Mouse (Mus musculus) kidney, postnatal 4 days (tissue): ENCODE data around the gene Fam217b.

Source experiments
- DNase-seq, 2 experiments: peaks; one replicate each; pipeline ENCODE4 v3.0.0; 2021; ENCODE audit warnings: mixed read lengths in 2 of 2

The Fam217b gene

DNA sequence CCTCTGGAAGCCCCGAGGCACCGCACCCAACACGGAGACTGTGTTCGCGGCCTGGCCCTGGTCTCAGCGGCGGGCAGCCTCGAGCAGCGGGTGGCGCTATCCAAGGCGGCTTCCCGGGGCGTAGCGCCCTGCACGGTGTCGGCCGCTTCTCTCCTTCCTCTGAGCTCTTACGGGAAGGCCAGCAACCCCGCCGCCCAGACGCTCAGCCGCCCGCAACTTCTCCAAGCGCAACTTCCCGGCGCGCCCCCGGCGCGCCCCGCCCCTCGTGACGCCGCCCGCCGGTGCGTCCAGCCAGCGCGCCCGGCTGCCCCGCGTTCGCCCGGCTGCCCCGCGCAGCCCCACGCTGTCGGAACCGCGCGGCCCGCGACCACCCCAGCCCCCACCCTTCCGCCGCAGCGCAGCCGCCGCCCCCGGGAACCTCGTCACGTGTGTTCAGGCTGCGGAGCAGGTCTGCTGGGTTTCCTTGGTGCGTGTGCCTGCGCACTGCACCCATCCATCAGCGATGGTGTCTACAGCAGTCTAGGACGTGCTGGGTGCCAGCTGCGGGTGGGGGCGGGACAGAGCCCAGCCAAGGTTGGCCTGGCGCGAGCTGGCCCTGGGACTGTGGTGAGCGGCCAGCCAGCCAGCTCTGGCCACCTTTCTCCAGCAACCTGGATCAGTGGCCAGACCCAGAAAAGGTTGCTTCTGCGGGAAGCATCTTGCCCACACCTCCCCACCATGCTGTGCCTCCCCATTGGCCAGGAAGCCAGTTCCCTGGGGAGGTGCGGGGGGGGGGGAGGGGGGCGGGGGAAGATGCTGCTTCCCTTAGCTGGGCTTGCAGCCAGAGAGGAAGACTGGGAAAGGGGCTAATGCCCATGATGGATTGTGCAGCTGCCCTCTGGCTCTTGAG, at the start of gene Fam217b, which contains the start of gene Ppp1r3d:
Fam217b (plus strand) TSS at position 264 of the 889 bp plus-strand sequence.
Ppp1r3d (minus strand) TSS at position 212 of the 889 bp plus-strand sequence.
- peak; percentile 76 to 81 for DNase-seq

- DNase-seq: no peak
Measured at GRCm38 (mm10) chr2:178407053-178407815, 7.1 kb upstream of the Fam217b start, which contains the start of gene Sycp2. TSS of gene Sycp2 (minus strand) at chr2:178407685.

GRCm38 (mm10) chr2:178409024-178409423, 5.3 kb upstream of the Fam217b start:
- DNase-seq: no peak

- no peak for DNase-seq
Measured at GRCm38 (mm10) chr2:178410286-178410685, 4.0 kb upstream of the Fam217b start.

- peak in 1 of 2 experiments; percentile 36 for DNase-seq
Measured at GRCm38 (mm10) chr2:178412598-178412997, 1.7 kb upstream of the Fam217b start.

GRCm38 (mm10) chr2:178413081-178413480, 1.2 kb upstream of the Fam217b start:
- DNase-seq: no peak

DNA sequence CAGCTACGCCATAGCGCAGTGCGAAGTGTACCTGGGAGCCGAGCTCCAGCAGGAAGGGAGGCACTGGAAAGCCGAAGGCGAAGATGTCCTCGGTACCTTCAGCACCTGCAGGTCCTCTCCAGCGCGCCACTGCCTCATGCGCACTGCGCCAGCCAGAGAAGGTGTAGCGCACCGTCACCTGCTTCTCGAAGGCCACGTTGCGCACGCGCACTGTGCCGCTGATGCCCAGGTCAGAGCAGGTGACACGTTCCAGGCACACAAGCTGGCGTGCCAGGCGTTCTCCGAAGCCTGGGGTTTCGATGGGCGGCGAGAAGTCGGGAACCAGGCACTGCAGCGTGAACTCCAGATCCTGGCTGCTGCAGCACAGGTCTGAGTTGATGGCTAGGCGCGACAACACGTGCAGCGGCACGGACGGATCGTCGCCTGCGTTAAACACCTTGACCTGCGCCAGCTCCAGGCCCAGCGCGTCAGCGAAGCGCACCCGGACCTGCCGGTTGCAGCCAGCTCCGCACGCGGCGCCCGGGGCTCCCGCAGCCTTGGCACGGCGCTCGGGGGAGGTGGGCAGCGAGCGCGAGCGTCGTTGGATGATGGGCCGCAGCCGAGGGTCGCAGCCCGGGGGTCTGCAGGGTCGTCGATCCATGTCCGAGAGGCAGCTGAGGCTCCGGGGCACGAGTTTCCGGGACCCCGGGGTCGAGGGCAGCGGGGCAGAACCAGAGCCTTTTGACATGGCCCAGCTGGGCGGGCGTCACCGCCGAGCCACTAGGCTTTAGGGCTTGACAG, 653 bp upstream of the Fam217b start:
- DNase-seq: peak; percentile 41 to 63

DNA sequence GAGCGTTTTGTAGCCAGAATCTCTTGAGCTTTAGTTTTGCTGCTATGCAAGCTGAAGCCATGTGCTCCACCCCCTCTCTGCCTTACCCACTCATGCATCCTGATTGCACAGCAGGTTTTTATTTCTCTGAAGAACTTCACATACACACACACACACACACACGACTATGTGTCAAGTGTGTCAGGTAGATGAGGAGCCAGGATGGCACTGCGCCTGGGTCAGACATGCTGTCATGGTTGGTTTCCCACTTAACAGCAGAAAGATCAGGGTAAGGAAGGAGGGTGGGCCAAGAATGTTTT, 775 bp downstream of the Fam217b start:
- DNase-seq: no peak

DNA sequence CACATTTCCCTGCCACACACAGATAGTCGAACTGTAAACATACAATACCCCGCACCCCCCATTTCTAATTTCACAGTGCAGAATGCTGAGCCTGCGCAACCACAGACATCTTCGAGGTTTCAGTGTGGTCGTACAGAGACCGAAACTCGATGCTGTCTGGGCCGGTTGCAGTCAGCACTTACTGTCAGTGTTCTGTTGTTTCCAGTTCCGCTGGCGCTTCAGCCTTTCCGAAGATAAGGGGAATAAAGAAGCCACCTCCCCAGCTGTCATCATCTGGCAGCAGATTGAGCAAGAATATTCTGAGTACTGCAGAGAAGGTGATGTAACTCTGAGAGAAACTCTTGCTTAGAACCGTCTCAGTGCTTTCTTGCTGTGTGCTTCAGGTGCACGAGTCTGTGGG, 2.1 kb downstream of the Fam217b start:
- no peak for DNase-seq

DNA sequence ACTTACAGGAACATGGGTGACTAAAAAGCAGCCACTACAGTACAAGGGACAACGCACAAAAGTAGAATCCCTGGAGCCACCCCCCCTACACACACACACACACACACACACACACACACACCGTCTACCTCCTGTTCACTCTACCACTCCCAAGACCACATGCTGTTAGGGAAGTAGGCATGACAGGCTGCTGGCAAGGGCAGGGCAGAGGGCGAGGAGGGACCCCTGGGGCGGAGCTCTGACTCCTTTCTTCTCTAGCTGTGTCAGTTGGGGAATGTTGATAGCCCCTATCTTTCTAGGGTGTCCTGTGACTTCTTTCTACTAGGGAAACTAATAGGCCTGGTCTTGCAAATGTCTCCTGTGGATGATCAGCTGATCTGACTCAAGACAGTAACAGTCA, 2.6 kb downstream of the Fam217b start:
- no peak for DNase-seq

DNA sequence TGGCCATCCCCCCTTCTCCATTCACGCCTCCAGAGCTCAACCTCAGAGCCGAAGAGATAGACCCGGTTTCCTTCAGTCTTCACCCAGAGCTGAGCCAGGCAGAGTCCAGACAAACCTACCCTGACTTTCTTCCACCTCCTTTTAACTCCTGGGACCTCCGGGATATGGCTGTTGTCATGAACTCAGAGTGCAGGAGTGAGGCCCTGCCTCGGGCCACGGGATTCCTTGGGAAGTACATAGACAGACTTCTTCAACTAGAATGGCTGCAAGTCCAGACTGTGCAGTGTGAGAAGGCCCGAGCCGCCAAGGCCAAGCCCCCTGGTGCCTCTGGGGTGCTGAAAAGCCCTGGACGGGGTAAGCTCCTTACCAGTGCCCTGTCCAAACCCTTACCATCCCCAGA, 6.3 kb downstream of the Fam217b start:
- no peak for DNase-seq

DNA sequence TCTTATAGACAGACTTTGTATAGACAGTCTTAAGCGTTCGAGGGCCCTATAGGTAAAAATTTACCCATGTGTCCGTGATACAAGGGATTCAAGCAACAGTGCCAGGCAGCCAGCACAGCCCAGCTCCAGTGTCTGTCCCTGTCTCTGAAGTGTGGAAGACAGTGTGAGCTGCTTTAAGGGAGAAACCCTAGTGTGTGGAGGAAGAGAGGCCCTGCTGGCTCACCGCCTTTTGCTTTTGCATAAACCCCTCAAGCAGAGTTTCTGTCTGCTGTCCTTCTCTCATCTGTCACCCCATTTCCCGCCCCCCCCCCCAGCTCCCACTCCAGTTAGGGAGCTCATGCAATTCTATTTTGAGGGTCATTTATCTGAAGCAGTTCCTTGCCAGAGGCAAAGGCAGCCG, 7.3 kb downstream of the Fam217b start:
- DNase-seq: no peak

- DNase-seq: no peak
Measured at GRCm38 (mm10) chr2:178422186-178422585, 7.9 kb downstream of the Fam217b start.

DNA sequence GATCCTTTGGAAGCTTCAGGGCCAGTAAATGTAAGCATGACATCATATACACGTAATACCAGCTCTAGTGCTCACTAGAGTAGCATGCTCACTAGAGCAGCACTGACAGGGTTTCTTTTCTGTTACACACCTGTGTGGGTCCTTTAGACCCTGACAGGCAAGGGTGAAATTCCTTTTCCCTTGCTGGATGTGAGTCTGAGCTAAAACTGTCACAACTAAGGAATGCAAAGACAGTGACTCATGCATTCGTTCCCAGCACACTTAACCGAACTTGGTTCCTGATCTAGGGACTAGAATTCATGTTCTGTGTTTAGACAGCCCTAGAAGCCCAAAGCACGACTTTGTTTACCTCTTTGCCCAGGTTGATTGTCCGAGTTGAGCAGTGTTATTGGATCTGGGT, 8.9 kb downstream of the Fam217b start:
- no peak for DNase-seq

GRCm38 (mm10) chr2:178426229-178426628, 11.9 kb downstream of the Fam217b start:
- peak; percentile 33 to 52 for DNase-seq

DNA sequence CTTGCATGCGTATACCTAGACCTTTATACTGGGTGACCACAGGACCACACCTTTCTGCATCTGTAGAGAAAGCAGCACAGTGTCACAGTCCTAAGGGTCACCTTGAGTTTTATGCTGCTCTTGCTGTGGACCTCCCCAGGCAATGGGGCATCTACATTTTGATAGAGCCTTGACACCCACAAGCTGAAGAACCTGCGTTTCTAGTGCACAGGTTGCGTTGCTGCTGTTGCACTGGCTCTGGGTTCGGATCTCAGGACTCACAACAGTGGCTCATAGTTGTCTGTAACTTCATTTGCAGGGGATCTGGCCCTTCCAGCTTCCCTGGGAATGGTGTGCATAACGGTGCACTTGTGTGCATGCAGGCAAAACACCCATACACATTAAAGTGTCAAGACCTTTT, 12.9 kb downstream of the Fam217b start:
- no peak for DNase-seq

DNA sequence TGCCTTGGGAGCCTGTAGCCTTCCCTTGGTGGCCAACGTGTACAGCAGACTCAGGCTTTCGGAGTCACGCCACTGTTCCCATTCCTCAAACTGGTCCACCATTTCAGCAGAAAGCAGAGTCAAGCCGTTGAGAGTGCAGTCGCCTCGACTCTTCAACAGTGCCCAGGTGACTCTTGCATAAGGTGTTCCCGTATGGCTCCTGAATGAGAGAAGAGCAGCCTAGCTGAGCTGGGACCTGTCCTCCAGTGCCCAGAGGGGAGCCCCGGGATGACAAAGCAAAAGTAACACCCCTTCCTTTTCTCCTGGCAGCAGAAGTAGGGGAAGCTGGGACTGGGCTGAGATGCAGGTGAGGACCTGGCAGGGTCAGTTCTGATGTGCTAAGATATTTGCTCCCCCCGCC, 13.9 kb downstream of the Fam217b start:
- DNase-seq: no peak

- no peak for DNase-seq
Measured at GRCm38 (mm10) chr2:178428676-178429075, 14.4 kb downstream of the Fam217b start.

DNA sequence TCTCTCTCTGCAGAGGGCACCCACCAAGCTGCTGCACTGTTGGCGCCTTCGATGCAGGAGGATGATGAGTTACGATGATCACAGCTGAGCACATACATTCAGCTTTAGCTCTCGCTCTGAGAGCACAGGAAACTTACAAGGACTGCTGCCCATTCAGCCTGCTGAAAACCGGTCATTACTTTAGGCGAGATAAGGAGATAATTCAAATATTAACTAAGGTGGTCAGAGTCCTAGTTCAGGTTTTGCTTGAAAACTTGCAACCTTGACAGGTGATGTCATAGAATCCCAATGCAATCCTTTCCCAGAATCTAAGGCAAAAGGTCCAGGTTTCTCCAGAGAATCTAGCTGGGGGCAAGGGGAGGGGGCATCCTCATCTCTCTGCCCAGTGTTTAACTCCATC, 15.1 kb downstream of the Fam217b start:
- no peak for DNase-seq

DNA sequence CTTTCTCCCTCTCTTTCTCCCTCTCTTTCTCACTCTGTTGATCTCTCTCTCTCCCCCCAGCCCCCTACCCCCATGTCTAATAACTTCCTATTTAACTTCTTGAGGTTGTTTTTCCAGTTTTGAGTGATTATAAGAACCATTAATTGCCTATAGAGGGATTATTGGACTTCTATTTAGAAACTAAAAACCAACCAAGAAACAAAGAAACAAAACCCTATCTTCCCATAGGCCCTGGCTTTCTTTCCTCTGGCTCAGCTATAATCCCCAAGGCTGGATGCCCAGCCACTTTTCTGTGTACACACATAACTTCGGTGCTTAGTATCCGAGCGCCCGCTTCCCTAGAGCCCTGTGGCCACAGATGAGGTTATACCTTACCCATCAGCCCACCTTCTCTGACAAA, 15.9 kb downstream of the Fam217b start, which contains the start of gene Cdh26:
Cdh26 (plus strand) TSS at position 301 of the 400 bp plus-strand sequence.
- no peak for DNase-seq

GRCm38 (mm10) chr2:178433495-178433894, 19.2 kb downstream of the Fam217b start:
- DNase-seq: no peak

- DNase-seq: no peak
Measured at GRCm38 (mm10) chr2:178433903-178434302, 19.6 kb downstream of the Fam217b start.

DNA sequence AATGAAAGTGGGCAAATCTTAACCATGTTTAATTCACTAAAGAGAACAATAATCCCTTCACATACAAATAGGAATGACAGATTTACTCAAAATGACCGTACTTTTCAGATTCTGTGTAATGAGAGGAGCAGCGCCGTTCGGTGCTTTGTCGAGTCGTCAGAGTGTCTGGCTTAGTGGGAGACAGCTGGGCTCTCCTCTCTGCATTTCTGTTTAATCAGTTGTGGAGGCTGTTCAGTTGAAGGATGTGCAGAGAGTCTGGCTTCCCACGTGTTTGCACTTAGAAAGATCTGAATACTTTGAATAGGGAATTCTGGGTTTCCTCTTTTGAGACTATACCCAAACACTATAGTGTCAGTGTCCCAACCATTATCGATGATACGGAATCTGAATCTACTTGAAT, 23.0 kb downstream of the Fam217b start:
- no peak for DNase-seq
